Comparison of ENCODE assay signal across 14 mouse cellular contexts in the genomic region with DNA sequence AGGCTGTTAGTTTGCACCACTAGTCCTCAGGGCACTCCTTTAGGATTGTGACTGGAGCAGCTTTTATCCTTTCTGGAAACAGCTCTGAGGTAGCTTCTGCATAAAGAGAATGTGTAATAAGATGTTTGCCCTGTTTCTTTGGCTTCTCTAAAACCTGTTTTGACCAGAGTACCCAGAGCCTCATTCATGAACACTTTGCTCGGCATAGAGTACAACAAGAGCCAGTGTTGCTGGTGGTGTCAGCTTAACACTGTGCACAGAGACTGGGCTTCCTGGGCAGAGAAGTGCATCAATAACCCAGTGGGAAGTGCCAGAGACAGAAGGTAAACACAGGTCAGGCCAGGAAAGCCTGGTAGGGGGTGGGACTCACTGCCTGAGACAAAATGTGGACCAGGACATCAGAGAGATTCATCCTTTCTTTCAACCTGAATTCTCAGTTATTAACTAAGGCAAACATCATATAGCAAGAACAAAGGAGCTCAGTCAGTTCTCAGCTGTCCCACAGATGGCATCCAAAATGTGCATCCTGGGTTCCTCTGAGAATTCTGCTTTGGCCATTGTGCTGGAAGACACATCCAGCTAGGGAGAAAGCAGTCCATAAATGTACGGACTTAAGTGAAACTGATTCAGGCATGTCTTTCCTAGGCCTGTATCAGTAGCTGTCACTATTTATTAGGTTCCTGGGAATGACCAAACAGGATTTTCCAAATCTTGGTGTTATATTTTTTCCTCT.
DNase-seq lines count a peak whose midpoint lies in the region; ATAC-seq lines count a peak whose summit lies in the region.
"Had no signal": no experiment of that assay in that cellular context is flagged by ENCODE, and none has a peak within 500 bp of the region (broad histone marks: within the 10 kb centered on the region; RNA-seq: fewer than 3 reads in every experiment).

No protein-coding gene starts in this region.

- peak; percentile 40 for DNase-seq in embryo, embryonic 10 days (ENCODE audit: low spot score)
- DNase-seq in embryo, embryonic 9.5 days (ENCODE audit: extremely low spot score), result no peak
- no peak for DNase-seq in embryonic facial prominence, embryonic 10.5 days (ENCODE audit: low spot score)
- peak; percentile 36 for DNase-seq in neural tube, embryonic 11.5 days (ENCODE audit: low spot score)
- no peak for DNase-seq in c-Kit-positive CD71-positive TER-119-positive erythroid progenitor cells, embryonic 14.5 days (ENCODE audit: low spot score)
- no peak for DNase-seq in heart, postnatal 10 days
- DNase-seq in left cerebral cortex, adult 18-20 months (ENCODE audit: low spot score in 2 of 2), result no peak
- DNase-seq: adrenal gland, postnatal 25 days; liver, embryonic 13.5 days; lung, postnatal 4 days; thymus, postnatal 36 days had no signal

- H3K4me3 ChIP-seq in embryonic facial prominence, embryonic 10.5 days, result no peak overlapping the region
- no peak overlapping the region for H3K4me3 ChIP-seq in hindbrain, embryonic 16.5 days (ENCODE audit: low read length)
- H3K4me3 ChIP-seq in neural tube, embryonic 11.5 days (ENCODE audit: low read depth, low read length), result no peak overlapping the region
- H3K4me3 ChIP-seq: heart, embryonic 12.5 days; intestine, embryonic 15.5 days; liver, embryonic 13.5 days had no signal

- no peaks in the 10 kb centered on the region for H3K36me3 ChIP-seq in embryonic facial prominence, embryonic 10.5 days (replicated peaks)
- H3K36me3 ChIP-seq in hindbrain, embryonic 16.5 days (ENCODE audit: control insufficient read depth, insufficient read depth, low read length), result no peaks in the 10 kb centered on the region
- no peaks in the 10 kb centered on the region for H3K36me3 ChIP-seq in neural tube, embryonic 11.5 days (ENCODE audit: control insufficient read depth, insufficient read depth, low read length)
- H3K36me3 ChIP-seq: heart, embryonic 12.5 days; intestine, embryonic 15.5 days; liver, embryonic 13.5 days had no signal

- H3K4me1 ChIP-seq in embryonic facial prominence, embryonic 10.5 days, result peaks cover 7% of the 10 kb centered on the region
- peaks cover 3% of the 10 kb centered on the region; the same call in 1 of the 2 replicates for H3K4me1 ChIP-seq in hindbrain, embryonic 16.5 days (ENCODE audit: control insufficient read depth, insufficient read depth, low read depth, low read length)
- no peaks in the 10 kb centered on the region for H3K4me1 ChIP-seq in neural tube, embryonic 11.5 days (ENCODE audit: control insufficient read depth, insufficient read depth, low read length)
- H3K4me1 ChIP-seq: heart, embryonic 12.5 days; intestine, embryonic 15.5 days; liver, embryonic 13.5 days had no signal

- no peak overlapping the region for H3K4me2 ChIP-seq in hindbrain, embryonic 16.5 days (ENCODE audit: low read length)
- H3K4me2 ChIP-seq in neural tube, embryonic 11.5 days (ENCODE audit: low read depth), result no peak overlapping the region
- H3K4me2 ChIP-seq: heart, embryonic 12.5 days; intestine, embryonic 15.5 days; liver, embryonic 13.5 days had no signal

- peak overlapping the region; percentile 55; the same call in 1 of the 2 replicates for H3K27ac ChIP-seq in embryonic facial prominence, embryonic 10.5 days (replicated peaks)
- H3K27ac ChIP-seq in hindbrain, embryonic 16.5 days (ENCODE audit: low read depth, low read length), result no peak overlapping the region
- H3K27ac ChIP-seq in neural tube, embryonic 11.5 days (ENCODE audit: low read depth, low read length), result no peak overlapping the region
- H3K27ac ChIP-seq: intestine, embryonic 15.5 days; liver, embryonic 13.5 days had no signal

- intact Hi-C loops in heart, postnatal 10 days (cut with DNase I), result no loop called here

- peak; percentile 93 for ATAC-seq in hindbrain, embryonic 16.5 days
- peak; percentile 61 for ATAC-seq in neural tube, embryonic 11.5 days (ENCODE audit: insufficient read depth, low FRiP score, low TSS enrichment)
- ATAC-seq: intestine, embryonic 15.5 days had no signal

- no peaks in the 10 kb centered on the region for H3K27me3 ChIP-seq in embryonic facial prominence, embryonic 10.5 days (replicated peaks; ENCODE audit: low read depth, poor library complexity, severe bottlenecking)
- H3K27me3 ChIP-seq in hindbrain, embryonic 16.5 days (replicated peaks; ENCODE audit: control insufficient read depth, insufficient read depth, low read length), result no peaks in the 10 kb centered on the region
- no peaks in the 10 kb centered on the region for H3K27me3 ChIP-seq in neural tube, embryonic 11.5 days (ENCODE audit: control insufficient read depth, insufficient read depth, low read length)
- H3K27me3 ChIP-seq: heart, embryonic 12.5 days; intestine, embryonic 15.5 days; liver, embryonic 13.5 days had no signal

- H3K9ac ChIP-seq in hindbrain, embryonic 16.5 days (ENCODE audit: low read depth, low read length), result no peak overlapping the region
- H3K9ac ChIP-seq in neural tube, embryonic 11.5 days (ENCODE audit: low read length), result no peak overlapping the region
- H3K9ac ChIP-seq: heart, embryonic 12.5 days; intestine, embryonic 15.5 days; liver, embryonic 13.5 days had no signal

- no peaks in the 10 kb centered on the region for H3K9me3 ChIP-seq in embryonic facial prominence, embryonic 10.5 days
- no peaks in the 10 kb centered on the region for H3K9me3 ChIP-seq in hindbrain, embryonic 16.5 days (ENCODE audit: control insufficient read depth, low read length)
- H3K9me3 ChIP-seq in neural tube, embryonic 11.5 days (ENCODE audit: control insufficient read depth, low read length), result no peaks in the 10 kb centered on the region
- H3K9me3 ChIP-seq: heart, embryonic 12.5 days; intestine, embryonic 15.5 days; liver, embryonic 13.5 days had no signal

- WGBS in embryonic facial prominence, embryonic 10.5 days, result 48% methylated on average over 2 of the region's 2 CpGs
- WGBS in hindbrain, embryonic 16.5 days, result 22% methylated on average over 2 of the region's 2 CpGs
- WGBS in neural tube, embryonic 11.5 days, result 31% methylated on average over 2 of the region's 2 CpGs

Comparison
In these comparisons a context has a peak if more than half of its experiments do, and no peak if none do; other contexts are left out.
1. DNase-seq: peak in embryo, embryonic 10 days (single experiment) and neural tube, embryonic 11.5 days (single experiment); none in embryo, embryonic 9.5 days (single experiment), embryonic facial prominence, embryonic 10.5 days (single experiment), c-Kit-positive CD71-positive TER-119-positive erythroid progenitor cells, embryonic 14.5 days (single experiment), heart, postnatal 10 days (0 of 2) and left cerebral cortex, adult 18-20 months (0 of 2).